Mouse (Mus musculus) gonadal fat pad, adult 2 months (tissue): Measurements from ENCODE around the gene Crygc. TPM values are rescaled to one million over a fixed set of nuclear protein-coding genes. Genes with fewer than 3 reads are reported as not detected.

Source experiments
- DNase-seq: peaks from one replicate; pipeline ENCODE4 v3.0.0-alpha.2; 2012; ENCODE audit warnings: low read depth
- polyA plus RNA-seq: library from polyadenylated mRNA; depleted of rRNA; stranded (reverse); fragments of >200 nt; gene quantifications from 2 replicates; pipeline ENCODE4 v1.2.3, GENCODE M21; 2012; rRNA removed

Crygc gene
- polyA plus RNA-seq, result 38.9 and 62.2 TPM in 2 replicates

DNA sequence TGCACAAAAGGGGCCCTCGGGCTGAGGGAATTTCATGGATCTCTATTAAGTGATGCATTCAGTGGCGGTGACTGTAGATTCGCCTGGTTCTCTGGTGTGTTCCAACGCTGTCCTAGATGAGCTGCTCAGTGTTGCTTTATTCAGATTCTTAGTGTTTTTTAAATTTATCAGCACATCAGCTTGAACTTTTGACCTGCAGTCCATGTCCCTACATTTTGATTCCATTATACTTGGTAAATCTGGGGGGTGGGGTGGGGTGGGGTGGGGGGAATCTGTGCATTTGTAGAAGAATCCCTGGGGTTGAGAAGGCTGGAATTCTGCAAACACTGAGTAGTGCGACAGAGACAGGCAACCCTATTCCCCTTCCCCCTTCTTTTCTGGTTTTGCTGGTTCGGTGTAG, at the start of gene Crygc:
Gene Crygc (minus strand): TSS at position 101 of the 400 bp plus-strand sequence.
- no peak for DNase-seq

- DNase-seq, result no peak
Observed at GRCm38 (mm10) chr1:65122574-65123372, 49.3 kb upstream of the Crygc start, which contains the start of gene D630023F18Rik. Gene D630023F18Rik (minus strand): TSS chr1:65123214.

DNA sequence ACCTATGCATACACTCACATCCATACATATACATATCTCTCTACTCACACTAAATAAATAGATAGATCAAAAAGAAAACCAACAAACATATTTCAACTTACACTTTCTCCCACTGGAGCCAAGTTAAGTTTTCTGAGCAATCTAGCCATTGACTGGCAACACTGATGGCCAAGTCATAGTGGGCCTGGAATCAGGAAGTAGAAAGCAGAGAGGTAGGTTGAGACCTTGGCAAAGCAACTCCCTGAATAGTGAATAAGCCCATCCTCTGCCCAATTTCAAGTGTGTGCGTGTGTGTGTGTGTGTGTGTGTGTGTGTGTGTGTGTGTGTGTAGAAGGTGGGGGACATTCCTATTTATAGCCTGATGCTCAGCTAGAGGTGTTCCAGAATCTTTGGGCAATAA, 45.9 kb upstream of the Crygc start, which contains the start of gene Gm28845:
Gene Gm28845 (minus strand): TSS at position 121 of the 400 bp plus-strand sequence.
- DNase-seq, result no peak

- no peak for DNase-seq
Observed at GRCm38 (mm10) chr1:65118150-65118913, 44.8 kb upstream of the Crygc start.

- DNase-seq, result peak; percentile 93
Observed at GRCm38 (mm10) chr1:65113536-65114172, 40.2 kb upstream of the Crygc start.

DNA sequence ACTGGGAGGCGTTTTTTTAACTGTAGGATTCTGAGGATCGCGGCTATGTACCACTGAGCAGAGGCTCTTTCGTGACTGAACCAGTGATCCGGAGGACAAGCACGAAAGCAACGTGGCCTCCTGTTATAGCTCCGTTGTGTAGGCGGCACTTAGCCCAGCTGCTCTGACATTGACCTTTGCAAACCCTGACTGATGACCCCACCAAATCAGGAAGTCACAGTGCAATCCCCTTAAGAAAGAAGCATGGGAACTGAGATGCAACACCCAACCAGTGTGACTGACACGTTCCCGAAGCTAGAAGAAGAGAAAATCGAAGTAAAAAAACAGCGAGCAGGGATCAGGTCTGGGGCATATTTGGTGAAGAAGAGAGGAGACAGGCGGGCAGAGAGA, 39.3 kb upstream of the Crygc start:
- DNase-seq, result no peak

DNA sequence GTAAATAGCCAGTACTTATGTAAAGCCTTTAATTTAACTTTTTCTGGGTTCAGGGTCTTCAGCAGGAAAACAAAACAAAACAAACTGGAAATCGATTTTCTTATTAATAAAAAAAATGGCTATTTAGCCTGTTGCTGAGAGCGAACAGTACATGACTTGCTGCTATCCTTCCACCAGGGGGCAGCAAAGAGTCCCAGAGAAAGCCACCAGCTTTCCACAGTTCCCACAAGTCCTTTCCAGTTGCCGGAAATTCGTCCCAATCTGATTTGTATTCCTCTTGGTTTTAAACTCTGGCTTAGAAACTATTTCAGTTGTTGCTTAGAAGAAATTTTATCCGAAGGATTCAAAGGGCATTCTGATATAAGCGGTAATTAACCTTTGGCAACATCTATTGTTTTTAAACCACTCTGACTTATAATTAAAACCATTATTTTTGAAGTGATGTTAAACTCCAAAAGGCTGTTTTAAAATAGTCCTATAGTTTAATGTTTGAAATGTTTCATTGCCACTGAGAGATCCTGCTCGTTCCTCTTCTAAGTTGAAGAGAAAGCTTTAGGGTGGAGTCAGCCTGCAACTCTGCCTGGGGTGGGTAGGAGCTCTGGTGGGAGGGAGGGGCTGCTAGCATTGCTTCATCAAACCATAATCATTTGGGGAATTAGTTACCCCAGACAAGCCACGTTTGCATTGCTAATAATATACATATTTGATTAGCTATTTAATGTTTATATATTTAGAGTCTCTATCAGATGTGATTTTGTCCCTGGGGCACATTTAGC, 38.7 kb upstream of the Crygc start:
- no peak for DNase-seq

GRCm38 (mm10) chr1:65109756-65110435, 36.4 kb upstream of the Crygc start:
- DNase-seq, result no peak

DNA sequence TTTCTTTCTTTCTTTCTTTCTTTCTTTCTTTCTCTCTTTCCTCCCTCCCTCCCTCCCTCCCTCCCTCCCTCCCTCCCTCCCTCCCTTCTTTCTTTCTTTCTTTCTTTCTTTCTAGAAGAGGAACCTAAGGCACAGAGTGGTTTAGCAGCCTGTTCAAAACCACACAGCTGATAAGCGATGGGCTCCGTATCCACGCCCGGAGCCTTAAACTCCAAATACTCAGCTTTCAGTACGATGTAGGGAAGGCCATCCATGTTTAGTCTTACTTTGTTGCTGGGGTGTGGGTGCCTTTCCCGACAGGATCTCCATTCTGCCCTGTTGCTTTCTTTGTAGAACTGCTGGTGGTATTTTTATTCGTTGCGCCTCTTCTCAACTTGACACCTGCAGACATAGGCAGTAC, 35.7 kb upstream of the Crygc start:
- no peak for DNase-seq

DNA sequence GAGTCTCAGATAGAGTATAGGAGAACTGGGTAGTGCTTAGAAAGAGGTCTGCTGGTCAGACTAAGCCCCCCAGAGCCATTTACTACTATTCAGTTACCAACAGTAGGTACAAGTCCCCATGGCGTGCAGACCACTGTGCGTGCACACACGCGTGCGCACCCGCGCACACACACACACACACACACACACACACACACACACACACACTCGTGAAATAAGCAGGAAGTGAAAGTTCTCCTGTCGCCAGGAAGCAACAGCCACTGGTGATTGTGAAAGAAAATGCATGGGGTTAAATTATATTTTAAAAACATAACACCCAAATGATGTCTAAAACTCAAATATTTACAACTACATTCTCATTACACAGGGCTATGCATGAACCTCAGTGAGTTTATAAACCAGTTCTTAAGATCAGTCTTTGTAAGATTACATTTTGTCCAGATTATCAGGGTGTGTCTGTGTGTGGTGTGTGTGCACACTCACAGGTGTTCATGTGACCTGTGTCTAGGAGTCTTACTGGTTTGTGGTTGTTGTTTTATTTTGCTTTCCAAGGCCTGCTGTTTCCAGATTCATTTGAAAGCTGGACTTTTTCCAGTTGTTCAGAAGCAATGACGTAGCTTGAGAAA, 34.3 kb upstream of the Crygc start:
- no peak for DNase-seq

- DNase-seq, result no peak
Observed at GRCm38 (mm10) chr1:65103273-65103672, 29.8 kb upstream of the Crygc start, which contains the start of gene Cryga. Gene Cryga (minus strand): TSS chr1:65103373.

- DNase-seq, result no peak
Observed at GRCm38 (mm10) chr1:65096953-65097352, 23.5 kb upstream of the Crygc start.

DNA sequence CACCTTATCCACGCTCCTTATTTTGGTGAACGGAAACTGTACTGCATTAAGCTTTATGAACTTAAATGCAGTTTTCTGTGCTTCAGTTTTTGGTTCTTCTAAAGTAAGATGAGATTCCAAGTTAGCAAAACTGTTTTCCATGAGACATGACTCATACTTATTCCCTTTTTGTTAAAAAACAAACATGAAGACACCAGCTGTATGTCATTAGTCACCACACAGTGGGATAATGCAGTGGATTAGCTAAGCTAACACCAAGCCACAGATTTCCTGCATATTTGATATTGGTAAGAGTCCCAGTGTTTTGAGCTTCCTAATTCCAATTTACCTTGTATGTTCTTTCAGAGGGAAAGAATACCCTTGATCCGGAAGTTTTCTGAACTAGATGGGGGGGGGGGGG, 18.1 kb upstream of the Crygc start:
- DNase-seq, result no peak

DNA sequence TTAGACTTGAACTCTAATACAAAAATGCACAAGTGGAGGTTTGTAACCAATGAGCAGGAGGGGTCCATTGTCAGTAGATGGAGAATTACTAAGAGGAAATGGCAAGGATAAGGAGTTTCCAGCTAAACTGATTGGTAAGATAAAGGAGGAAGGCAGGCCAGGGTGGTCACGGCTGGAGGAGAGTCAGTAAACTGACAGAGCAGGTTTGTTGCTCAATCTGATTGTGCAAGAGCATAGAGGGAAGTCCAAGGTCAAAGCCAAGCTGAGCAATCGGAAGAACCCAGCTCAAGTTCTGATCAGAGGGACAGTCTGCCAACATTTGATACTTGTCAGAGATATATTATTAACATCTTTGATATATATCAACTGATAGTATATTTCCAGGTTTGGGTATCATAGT, 16.9 kb upstream of the Crygc start:
- DNase-seq, result no peak

GRCm38 (mm10) chr1:65088567-65089356, 15.3 kb upstream of the Crygc start:
- no peak for DNase-seq

- DNase-seq, result no peak
Observed at GRCm38 (mm10) chr1:65082188-65082587, 8.7 kb upstream of the Crygc start, which contains the start of gene Crygb. Gene Crygb (minus strand): TSS chr1:65082288.

DNA sequence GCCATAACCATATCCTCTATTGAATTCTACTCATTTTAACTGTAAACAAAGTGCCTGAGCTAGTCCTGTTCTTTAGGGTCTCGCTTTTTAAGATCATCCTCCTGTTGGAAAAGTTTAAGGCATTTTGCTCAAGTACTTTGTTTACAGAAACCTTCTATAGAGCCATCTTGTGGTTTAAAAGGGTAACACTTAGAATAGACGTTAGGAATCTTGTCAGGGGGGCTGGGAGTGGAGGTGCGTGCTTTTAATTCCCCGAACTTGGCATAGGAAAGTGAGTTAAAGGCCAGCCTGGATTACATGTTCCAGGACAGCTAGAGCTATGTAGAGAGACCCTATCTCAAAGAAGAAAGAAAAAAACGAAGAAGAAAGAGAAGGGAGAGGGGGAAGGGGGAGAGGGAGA, 2.1 kb upstream of the Crygc start:
- no peak for DNase-seq

DNA sequence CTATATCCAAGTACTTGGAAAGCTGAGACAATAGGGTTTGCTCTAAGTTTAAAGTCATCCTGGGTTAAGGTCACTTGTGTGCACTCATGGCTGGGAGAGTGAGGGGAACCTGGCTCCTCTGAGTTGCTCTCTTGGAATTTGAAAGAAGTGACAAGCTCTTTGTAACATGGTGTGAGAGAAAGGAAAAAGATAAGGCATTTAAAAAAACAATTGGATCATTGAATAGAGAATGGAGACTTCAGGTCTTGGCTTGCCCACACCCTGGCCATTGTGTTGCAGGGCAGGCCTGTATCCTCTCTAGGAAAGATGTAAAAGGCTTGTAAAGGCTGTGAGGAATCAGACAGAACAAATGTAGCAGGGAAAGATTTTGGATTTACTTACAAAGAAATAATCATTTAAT, 5.6 kb downstream of the Crygc start:
- DNase-seq, result no peak

DNA sequence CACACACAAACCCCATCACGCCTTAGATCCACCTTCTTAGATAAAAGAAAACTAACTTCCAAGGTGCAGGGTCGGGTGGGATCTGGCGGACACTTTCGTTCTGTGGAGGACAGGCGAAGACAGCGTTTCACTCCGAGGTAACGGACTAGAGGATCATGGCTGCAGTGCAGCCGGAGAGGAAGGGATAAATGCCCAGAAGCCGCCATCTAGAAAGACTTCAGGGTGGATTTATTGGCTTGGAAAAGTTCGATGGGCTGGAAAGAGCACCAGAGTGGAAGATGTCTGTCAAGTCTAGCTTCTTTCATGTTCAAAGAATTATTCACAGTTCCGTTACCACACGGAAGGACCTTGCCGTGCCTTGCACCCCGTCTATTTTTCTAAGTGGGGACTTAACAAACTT, 9.3 kb downstream of the Crygc start:
- DNase-seq, result no peak

- no peak for DNase-seq
Observed at GRCm38 (mm10) chr1:65063352-65063751, 10.1 kb downstream of the Crygc start, which contains the start of gene Crygd. Gene Crygd (minus strand): TSS chr1:65063452.
